Mouse (Mus musculus) cerebellum, postnatal 10 days (tissue): ENCODE results near the gene Vwa5b2.
A peak's percentile ranks its signal among the peaks of the same experiment; 100 is the strongest.

ENCODE experiments used
- DNase-seq, 2 experiments: peaks; one replicate each; pipeline ENCODE4 v3.0.0; 2021; ENCODE audit warnings: mixed read lengths in 2 of 2

Vwa5b2 gene

GRCm38 (mm10) chr16:20589366-20589938 lies at the start of gene Vwa5b2:
TSS of gene Vwa5b2 (plus strand) at chr16:20589471.
- DNase-seq: peak in 1 of 2 experiments; percentile 42

- DNase-seq: no peak
These were observed 49.6 kb upstream of the Vwa5b2 start for GRCm38 (mm10) chr16:20539649-20540048.

GRCm38 (mm10) chr16:20540438-20540837 lies 48.8 kb upstream of the Vwa5b2 start:
- DNase-seq: no peak

- DNase-seq: no peak
These were observed 43.6 kb upstream of the Vwa5b2 start for GRCm38 (mm10) chr16:20545696-20546095.

GRCm38 (mm10) chr16:20547423-20547822 lies 41.8 kb upstream of the Vwa5b2 start:
- no peak for DNase-seq

GRCm38 (mm10) chr16:20548096-20548948 lies 40.9 kb upstream of the Vwa5b2 start, which contains the start of gene Abcf3:
TSS of gene Abcf3 (plus strand) at chr16:20548577.
- peak; percentile 98 to 99 for DNase-seq

- no peak for DNase-seq
These were observed 40.1 kb upstream of the Vwa5b2 start for GRCm38 (mm10) chr16:20549161-20549560.

- DNase-seq: no peak
These were observed 37.6 kb upstream of the Vwa5b2 start for GRCm38 (mm10) chr16:20551691-20552090.

GRCm38 (mm10) chr16:20552594-20552993 lies 36.7 kb upstream of the Vwa5b2 start:
- DNase-seq: no peak

GRCm38 (mm10) chr16:20555000-20555399 lies 34.3 kb upstream of the Vwa5b2 start:
- DNase-seq: no peak

- no peak for DNase-seq
These were observed 31.9 kb upstream of the Vwa5b2 start for GRCm38 (mm10) chr16:20557381-20557780.

- DNase-seq: no peak
These were observed 24.2 kb upstream of the Vwa5b2 start for GRCm38 (mm10) chr16:20565075-20565474.

- peak; percentile 78 to 84 for DNase-seq
These were observed 838 bp downstream of the Vwa5b2 start for GRCm38 (mm10) chr16:20589939-20590679.

GRCm38 (mm10) chr16:20590680-20591038 lies 1.4 kb downstream of the Vwa5b2 start:
- DNase-seq: peak; percentile 34 to 38

- DNase-seq: peak; percentile 49 to 52
These were observed 1.9 kb downstream of the Vwa5b2 start for GRCm38 (mm10) chr16:20591076-20591705.

- DNase-seq: no peak
These were observed 5.9 kb downstream of the Vwa5b2 start for GRCm38 (mm10) chr16:20595060-20595673.

GRCm38 (mm10) chr16:20595737-20596136 lies 6.5 kb downstream of the Vwa5b2 start:
- DNase-seq: no peak

GRCm38 (mm10) chr16:20596687-20597441 lies 7.6 kb downstream of the Vwa5b2 start:
- DNase-seq: no peak

GRCm38 (mm10) chr16:20600511-20600910 lies 11.2 kb downstream of the Vwa5b2 start:
- DNase-seq: peak in 1 of 2 experiments; percentile 40

- DNase-seq: peak; percentile 23 to 32
These were observed 15.4 kb downstream of the Vwa5b2 start for GRCm38 (mm10) chr16:20604705-20605104.

GRCm38 (mm10) chr16:20610501-20611356 lies 21.5 kb downstream of the Vwa5b2 start:
- DNase-seq: peak; percentile 85
